Mouse (Mus musculus): ENCODE results near the gene Chrne.

Chrne gene

GRCm38 (mm10) chr11:70652029-70652883, 33.2 kb upstream of the Chrne start:
- peak; percentile 8 for DNase-seq (ENCODE audit: low spot score)

DNA sequence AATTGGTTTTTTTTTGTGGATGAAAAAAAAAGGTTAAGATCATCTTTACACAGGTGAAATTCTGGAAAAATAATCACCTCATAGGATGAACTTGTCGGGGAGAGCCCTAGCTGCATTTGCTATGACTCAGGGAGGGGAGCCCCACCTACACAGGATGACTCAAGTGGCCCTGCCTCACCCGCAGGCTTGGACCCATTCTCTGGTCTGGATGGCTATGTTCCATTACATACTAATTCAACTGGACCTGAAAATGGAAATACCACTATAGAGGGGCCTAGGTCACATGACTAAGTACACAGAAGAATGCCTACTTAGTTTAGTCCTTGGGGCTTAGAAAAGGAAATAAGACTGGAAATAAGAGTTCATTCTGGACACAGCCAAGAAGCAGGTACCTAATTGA, 32.4 kb upstream of the Chrne start:
- peak; percentile 3 for DNase-seq (ENCODE audit: low spot score)

- peak; percentile 5 for DNase-seq (ENCODE audit: low spot score)
Observed at GRCm38 (mm10) chr11:70650322-70651175, 31.5 kb upstream of the Chrne start.

DNA sequence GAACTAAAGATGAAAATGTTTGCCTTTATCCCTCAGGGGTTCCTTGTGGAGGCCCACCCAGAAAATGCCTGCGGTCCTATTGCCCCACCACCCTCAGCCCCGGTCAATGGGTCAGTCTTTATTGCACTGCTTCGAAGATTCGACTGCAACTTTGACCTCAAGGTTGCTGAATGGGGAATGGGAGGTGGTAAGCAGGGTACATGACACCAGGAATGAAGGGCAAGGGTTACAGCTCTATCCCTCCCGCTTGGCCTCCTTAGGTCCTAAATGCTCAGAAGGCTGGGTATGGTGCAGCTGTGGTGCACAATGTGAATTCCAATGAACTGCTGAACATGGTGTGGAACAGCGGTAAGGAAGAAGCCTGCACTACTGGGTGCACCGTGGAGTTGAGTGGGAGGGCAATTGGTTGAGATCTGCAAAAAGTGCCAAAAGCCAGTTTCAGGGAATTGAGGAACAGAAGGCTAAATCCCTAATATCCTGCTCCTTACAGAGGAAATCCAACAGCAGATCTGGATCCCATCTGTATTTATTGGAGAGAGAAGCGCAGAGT, 30.2 kb upstream of the Chrne start:
- DNase-seq (ENCODE audit: low spot score) = peak; percentile 11

DNA sequence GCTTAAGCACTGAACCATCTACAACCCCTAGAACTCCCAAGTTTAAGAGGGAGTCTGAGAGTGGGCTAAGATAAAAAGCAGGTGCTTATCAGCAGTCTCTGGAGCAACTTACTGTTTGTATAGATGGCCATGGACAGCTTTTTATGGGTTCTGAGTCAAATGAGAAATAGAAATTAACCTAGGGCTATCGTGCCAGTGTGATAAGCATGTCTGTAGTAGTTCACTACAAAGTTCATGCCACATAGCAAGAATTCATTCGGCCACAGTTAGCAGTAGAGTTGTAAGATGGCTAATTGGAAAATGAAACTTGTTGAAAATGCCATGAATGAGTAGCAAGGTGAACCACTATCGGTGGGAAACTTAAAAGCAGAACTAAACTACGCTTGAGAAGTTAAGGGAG, 29.5 kb upstream of the Chrne start:
- no peak for DNase-seq (ENCODE audit: low spot score)

- no peak for DNase-seq (ENCODE audit: low spot score)
Observed at GRCm38 (mm10) chr11:70647716-70648420, 28.9 kb upstream of the Chrne start.

GRCm38 (mm10) chr11:70646691-70647650, 28.0 kb upstream of the Chrne start, which contains the start of the genes Rnf167 and Slc25a11:
Gene Rnf167 (plus strand): TSS chr11:70647235.
Gene Slc25a11 (minus strand): TSS chr11:70647479.
- DNase-seq (ENCODE audit: low spot score) = peak; percentile 97

GRCm38 (mm10) chr11:70646259-70646555, 27.2 kb upstream of the Chrne start:
- DNase-seq (ENCODE audit: low spot score) = no peak

DNA sequence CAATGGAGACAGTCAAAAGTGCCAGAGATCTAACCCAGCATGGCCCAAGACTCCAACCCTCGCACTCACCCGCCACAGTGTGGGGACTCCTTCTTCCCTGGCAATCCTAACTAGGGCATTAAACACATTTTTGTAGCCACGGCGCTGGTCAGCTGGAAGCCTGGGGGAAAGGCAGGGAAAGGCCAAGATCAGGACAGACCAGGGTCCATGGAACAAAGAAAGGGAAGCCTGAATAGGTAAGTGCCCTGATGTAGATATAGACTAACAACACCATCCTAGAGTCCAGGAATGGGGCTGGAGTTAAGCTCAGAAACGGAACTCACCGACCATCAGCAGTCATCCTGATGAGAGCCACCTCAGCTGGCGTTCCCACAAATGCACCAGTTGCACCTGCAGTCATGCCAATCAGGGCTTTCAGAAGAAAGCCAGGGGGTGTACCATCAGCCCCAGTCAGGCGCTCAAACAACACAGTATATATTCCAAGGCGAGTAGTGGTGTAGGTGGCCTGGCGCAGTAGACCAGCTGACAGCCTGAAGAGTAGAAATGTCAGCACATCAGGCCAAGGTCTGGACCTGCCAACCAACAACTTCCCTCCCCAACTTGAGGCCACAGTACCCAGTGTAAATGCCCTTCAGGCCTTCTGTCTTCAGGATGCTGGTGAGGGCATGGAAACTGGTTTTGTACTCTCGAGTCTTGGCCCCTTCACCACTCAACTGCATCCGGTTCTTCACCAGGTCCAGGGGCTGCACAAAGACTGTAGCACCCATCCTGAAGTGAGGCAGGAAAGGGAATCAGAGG, 26.6 kb upstream of the Chrne start:
- no peak for DNase-seq (ENCODE audit: low spot score)

DNA sequence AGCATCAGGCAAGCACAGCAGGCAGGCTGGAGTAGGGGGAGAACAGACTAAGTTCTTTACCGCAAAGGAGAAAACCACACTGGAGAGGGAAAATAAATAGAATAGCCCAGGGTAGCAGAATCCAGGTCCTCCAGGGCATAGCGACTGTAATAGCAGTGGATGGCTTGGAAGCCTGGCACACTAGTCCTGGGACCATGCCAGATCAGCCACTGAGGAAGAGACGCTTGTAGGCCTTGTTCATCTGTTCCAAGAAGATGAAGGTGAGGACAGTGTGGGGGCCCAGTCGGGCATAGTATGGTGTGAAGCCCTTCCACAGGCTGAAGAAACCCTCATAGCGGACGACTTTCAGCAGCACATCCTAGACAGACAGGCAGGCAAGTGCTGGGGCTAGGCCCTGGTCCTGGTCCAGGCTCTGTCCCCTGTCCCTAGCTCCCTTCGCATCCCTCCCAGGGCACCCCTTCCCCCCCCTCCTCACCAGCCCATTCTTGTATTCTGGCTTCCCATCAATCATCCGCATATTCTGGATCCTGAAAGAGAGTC, 25.6 kb upstream of the Chrne start:
- no peak for DNase-seq (ENCODE audit: low spot score)

DNA sequence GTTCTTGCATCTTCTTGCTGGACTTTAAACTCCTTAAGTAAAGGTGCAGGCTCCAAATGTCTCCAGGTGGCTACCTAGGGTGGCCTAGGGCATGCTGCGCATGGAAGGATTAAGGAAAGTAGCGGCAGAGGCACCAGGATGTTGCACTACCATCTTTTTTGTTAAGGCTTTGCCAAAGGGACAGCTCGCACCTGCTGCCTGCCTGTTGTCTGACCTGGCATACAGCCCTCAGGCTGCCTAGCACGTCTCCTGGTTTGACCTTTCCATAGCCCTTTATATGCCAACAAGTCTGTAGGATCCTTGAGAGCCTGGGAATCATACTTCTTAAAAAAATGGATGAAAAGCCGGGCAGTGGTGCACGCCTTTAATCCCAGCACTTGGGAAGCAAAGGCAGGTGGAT, 24.0 kb upstream of the Chrne start:
- DNase-seq (ENCODE audit: low spot score) = no peak

DNA sequence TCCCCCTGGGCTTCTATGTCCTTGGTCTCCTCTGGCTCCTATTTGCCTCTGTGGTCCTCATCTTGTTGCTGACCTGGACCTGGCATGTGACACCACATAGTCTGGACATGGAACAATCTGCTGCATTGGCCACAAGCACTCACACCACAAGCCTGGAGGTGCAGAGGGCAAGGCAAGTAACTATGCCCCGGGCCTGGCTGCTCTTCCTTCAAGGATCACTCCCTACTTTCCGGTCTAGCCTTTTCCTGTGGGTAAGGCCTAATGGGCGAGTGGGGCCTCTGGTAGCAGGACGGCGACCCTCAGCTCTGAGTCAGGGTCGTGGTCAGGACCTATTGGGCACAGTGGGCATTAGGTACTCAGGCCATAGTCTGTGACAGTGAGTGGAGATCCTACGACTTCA, 22.2 kb upstream of the Chrne start:
- no peak for DNase-seq (ENCODE audit: low spot score)

DNA sequence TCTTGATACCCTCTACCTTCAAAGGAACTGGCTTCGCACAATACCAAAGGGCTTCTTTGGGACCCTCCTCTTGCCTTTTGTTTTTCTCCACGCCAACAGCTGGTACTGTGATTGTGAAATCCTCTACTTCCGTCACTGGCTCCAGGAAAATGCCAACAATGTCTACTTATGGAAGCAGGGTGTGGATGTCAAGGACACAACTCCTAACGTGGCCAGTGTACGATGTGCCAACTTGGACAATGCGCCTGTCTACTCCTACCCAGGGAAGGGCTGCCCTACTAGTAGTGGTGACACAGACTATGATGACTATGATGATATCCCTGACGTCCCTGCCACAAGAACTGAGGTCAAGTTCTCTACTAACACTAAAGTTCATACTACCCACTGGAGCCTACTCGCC, 21.0 kb upstream of the Chrne start:
- DNase-seq (ENCODE audit: low spot score) = no peak

- no peak for DNase-seq (ENCODE audit: low spot score)
Observed at GRCm38 (mm10) chr11:70638714-70639278, 19.8 kb upstream of the Chrne start, which contains the start of gene Gp1ba. Gene Gp1ba (plus strand): TSS chr11:70639122.

DNA sequence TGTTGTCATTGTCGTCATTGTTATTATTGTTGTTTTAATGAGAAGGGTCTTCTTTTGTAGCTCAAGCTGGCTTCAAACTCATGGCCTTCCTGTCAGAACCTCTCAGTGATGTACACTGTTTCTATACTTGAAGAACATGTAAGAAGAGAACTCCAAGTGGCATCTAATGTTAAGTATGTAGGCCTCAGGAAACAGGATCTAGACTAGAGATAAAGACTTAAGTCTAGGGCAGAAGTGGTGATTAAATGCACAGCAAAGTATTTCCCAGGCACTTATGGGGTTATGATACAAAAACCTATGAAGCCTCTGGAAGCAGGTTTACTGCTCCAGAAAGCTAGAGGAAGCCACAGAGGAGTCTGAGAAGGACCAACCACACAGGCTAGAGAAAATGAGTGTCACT, 19.3 kb upstream of the Chrne start:
- no peak for DNase-seq (ENCODE audit: low spot score)

GRCm38 (mm10) chr11:70637764-70638163, 18.7 kb upstream of the Chrne start:
- no peak for DNase-seq (ENCODE audit: low spot score)

DNA sequence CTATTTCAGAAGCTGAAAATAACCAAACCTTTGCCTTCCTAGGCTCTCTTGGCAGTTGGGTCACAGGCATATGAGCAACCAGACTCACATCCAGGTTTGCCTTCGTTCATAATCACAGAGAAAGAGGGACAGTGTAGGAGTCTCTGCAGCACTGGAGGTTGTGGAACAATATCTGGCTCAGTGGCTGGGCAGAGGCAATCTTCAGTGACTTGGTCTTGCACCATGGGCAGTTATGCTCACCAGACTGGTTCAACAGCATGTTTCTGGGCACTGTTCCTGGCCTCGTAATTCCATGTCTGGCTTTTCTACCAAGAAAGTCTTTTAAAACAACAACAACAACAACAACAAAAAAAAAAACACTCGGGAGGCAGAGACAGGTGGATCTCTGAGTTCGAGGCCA, 16.6 kb upstream of the Chrne start:
- DNase-seq (ENCODE audit: low spot score) = no peak

GRCm38 (mm10) chr11:70630129-70630528, 11.1 kb upstream of the Chrne start:
- DNase-seq (ENCODE audit: low spot score) = no peak

GRCm38 (mm10) chr11:70629557-70629956, 10.5 kb upstream of the Chrne start:
- DNase-seq (ENCODE audit: low spot score) = no peak

GRCm38 (mm10) chr11:70628431-70628830, 9.4 kb upstream of the Chrne start:
- DNase-seq (ENCODE audit: low spot score) = no peak
